Mouse (Mus musculus) testis, adult 2 months (tissue): Measurements from ENCODE around the gene Mia2. TPM values are rescaled to one million over a fixed set of nuclear protein-coding genes. Genes with fewer than 3 reads are reported as not detected.
A peak's percentile ranks its signal among the peaks of the same experiment; 100 is the strongest.
"Not testable (repeated sequence)": the region's sequence is repeated elsewhere in the genome, so short reads cannot be mapped to it uniquely, and the experiment has no call there.

Experiments used
- H3K27ac ChIP-seq: fragments of 200-500 bp; 2 replicates; pipeline ENCODE4 v1.5.1; 2012; ENCODE audit warnings: low read depth, low read length; ENCODE audit not compliant: control insufficient read depth, insufficient read depth
- H3K27me3 ChIP-seq: fragments of 200-500 bp; 2 replicates; pipeline ENCODE4 v1.6.1; 2012; ENCODE audit warnings: mild to moderate bottlenecking, low read length, moderate library complexity; ENCODE audit not compliant: control insufficient read depth, insufficient read depth
- H3K36me3 ChIP-seq: fragments of 200-500 bp; 2 replicates; pipeline ENCODE4 v1.6.1; 2012; ENCODE audit warnings: mild to moderate bottlenecking, low read length; ENCODE audit not compliant: control insufficient read depth, insufficient read depth
- H3K4me1 ChIP-seq: fragments of 200-500 bp; 2 replicates; pipeline ENCODE4 v1.6.1; 2012; ENCODE audit warnings: low read length; ENCODE audit not compliant: control insufficient read depth, insufficient read depth
- H3K4me3 ChIP-seq: fragments of 200-500 bp; 2 replicates; pipeline ENCODE4 v1.5.1; 2012; ENCODE audit warnings: low read depth, mild to moderate bottlenecking, low read length, moderate library complexity, mixed read lengths; ENCODE audit not compliant: control insufficient read depth
- CTCF ChIP-seq: fragments of 200-500 bp; IDR thresholded peaks from 2 replicates; pipeline ENCODE4 v1.5.1; 2012; ENCODE audit warnings: low read depth, mild to moderate bottlenecking, inconsistent platforms, low read length, moderate library complexity; ENCODE audit not compliant: control insufficient read depth, insufficient read depth, insufficient replicate concordance
- POLR2A ChIP-seq: fragments of 200-500 bp; IDR thresholded peaks from 2 replicates; pipeline ENCODE4 v1.6.1; 2012; ENCODE audit warnings: low read depth, mild to moderate bottlenecking, inconsistent platforms, low read length, moderate library complexity; ENCODE audit not compliant: control insufficient read depth
- polyA plus RNA-seq: library from polyadenylated mRNA; depleted of rRNA; stranded (reverse); fragments of >200 nt; gene quantifications from 2 replicates; pipeline ENCODE4 v1.2.3, GENCODE M21; 2012; rRNA removed

Mia2 gene
- 19.0 and 21.9 TPM in 2 replicates for polyA plus RNA-seq

- Histone ChIP-seq H3K4me1 (no peaks in the 10 kb centered on the region), H3K27ac (no peak within 1 kb of the TSS), H3K4me3 (peak within 1 kb of the TSS; percentile 30; the same call in 1 of the 2 replicates), H3K36me3 (no peaks in the 10 kb centered on the region), H3K27me3 (no peaks in the 10 kb centered on the region)
- TF ChIP-seq CTCF (no peak), POLR2A (no peak)
Observed at GRCm38 (mm10) chr12:59095104-59096025, at the start of gene Mia2. TSS of gene Mia2 (plus strand) at chr12:59095799.

GRCm38 (mm10) chr12:59052470-59052869 lies 43.1 kb upstream of the Mia2 start:
- H3K27ac ChIP-seq = no peak overlapping the region
- H3K4me3 ChIP-seq = no peak overlapping the region
- no peak for TF ChIP-seq POLR2A
- no peak for TF ChIP-seq CTCF
- H3K27me3 ChIP-seq = no peaks in the 10 kb centered on the region
- no peaks in the 10 kb centered on the region for H3K4me1 ChIP-seq
- no peaks in the 10 kb centered on the region for H3K36me3 ChIP-seq

GRCm38 (mm10) chr12:59053166-59053565 lies 42.4 kb upstream of the Mia2 start:
- no peaks in the 10 kb centered on the region for H3K4me1 ChIP-seq
- no peak overlapping the region for H3K4me3 ChIP-seq
- no peak for TF ChIP-seq POLR2A
- TF ChIP-seq CTCF = no peak
- no peaks in the 10 kb centered on the region for H3K27me3 ChIP-seq
- H3K27ac ChIP-seq = no peak overlapping the region
- no peaks in the 10 kb centered on the region for H3K36me3 ChIP-seq

- Histone ChIP-seq H3K4me1 (no peaks in the 10 kb centered on the region), H3K27me3 (no peaks in the 10 kb centered on the region), H3K27ac (no peak overlapping the region), H3K4me3 (no peak overlapping the region), H3K36me3 (no peaks in the 10 kb centered on the region)
- no peak for TF ChIP-seq CTCF
- TF ChIP-seq POLR2A = no peak
Observed at GRCm38 (mm10) chr12:59053976-59054375, 41.6 kb upstream of the Mia2 start.

GRCm38 (mm10) chr12:59055196-59055850 lies 40.3 kb upstream of the Mia2 start:
- peaks cover 2% of the 10 kb centered on the region; the same call in 1 of the 2 replicates for H3K4me1 ChIP-seq
- no peaks in the 10 kb centered on the region for H3K27me3 ChIP-seq
- no peaks in the 10 kb centered on the region for H3K36me3 ChIP-seq
- TF ChIP-seq POLR2A (no peak), CTCF (no peak)
- no peak overlapping the region for H3K27ac ChIP-seq
- H3K4me3 ChIP-seq = no peak overlapping the region

- no peak overlapping the region for H3K27ac ChIP-seq
- H3K4me3 ChIP-seq = no peak overlapping the region
- no peak for TF ChIP-seq POLR2A
- H3K27me3 ChIP-seq = no peaks in the 10 kb centered on the region
- no peaks in the 10 kb centered on the region for H3K36me3 ChIP-seq
- peaks cover 3% of the 10 kb centered on the region; the same call in 1 of the 2 replicates for H3K4me1 ChIP-seq
Observed at GRCm38 (mm10) chr12:59056222-59056621, 39.4 kb upstream of the Mia2 start.

GRCm38 (mm10) chr12:59058242-59058641 lies 37.4 kb upstream of the Mia2 start:
- H3K27ac ChIP-seq, H3K36me3 ChIP-seq, H3K4me1 ChIP-seq, H3K4me3 ChIP-seq, H3K27me3 ChIP-seq: not testable (repeated sequence)
